In genomic region chr3:52644178-52645128, GRCm38 (mm10) we compare ENCODE assay signal across 8 mouse cellular contexts.
A peak's percentile ranks its signal among the peaks of the same experiment; 100 is the strongest.
DNase-seq lines count a peak whose midpoint lies in the region; ATAC-seq and TF ChIP-seq lines count a peak whose summit lies in the region.

No protein-coding gene starts in this region.

- H3K9ac ChIP-seq in lung, postnatal 0 days (replicated peaks; ENCODE audit: low read depth) = no peak overlapping the region
- H3K9ac ChIP-seq in hindbrain, embryonic 13.5 days = peak overlapping the region; percentile 24
- H3K9ac ChIP-seq in neural tube, embryonic 12.5 days = 0 out of 2 replicates have a peak overlapping the region, but pooled peaks have one; percentile 13

- no peak overlapping the region for H3K4me3 ChIP-seq in lung, postnatal 0 days (ENCODE audit: low read depth, low read length)
- H3K4me3 ChIP-seq in hindbrain, embryonic 13.5 days = no peak overlapping the region
- H3K4me3 ChIP-seq in neural tube, embryonic 12.5 days = no peak overlapping the region

- no peak overlapping the region for H3K4me2 ChIP-seq in lung, postnatal 0 days (replicated peaks; ENCODE audit: low read depth, low read length)
- H3K4me2 ChIP-seq in hindbrain, embryonic 13.5 days = no peak overlapping the region
- H3K4me2 ChIP-seq in neural tube, embryonic 12.5 days (replicated peaks) = peak overlapping the region; percentile 38

- peak; percentile 22 for DNase-seq in cerebellum, adult 9-11 months
- peak; percentile 34 for DNase-seq in lung, postnatal 0 days (ENCODE audit: low spot score)
- DNase-seq in lung, postnatal 14 days = no peak
- no peak for DNase-seq in yolk sac, embryonic 10.5 days (ENCODE audit: low spot score)
- DNase-seq in adrenal gland, postnatal 10 days = no peak

- TF ChIP-seq EP300 in lung, postnatal 0 days (IDR thresholded peaks at IDR 0.05) = no peak; the same call in 1 of the 2 replicates

- no peak for TF ChIP-seq CTCF in lung, postnatal 0 days (IDR thresholded peaks at IDR 0.05)

- no peaks in the 10 kb centered on the region for H3K36me3 ChIP-seq in lung, postnatal 0 days (ENCODE audit: insufficient read depth, low read length)
- no peaks in the 10 kb centered on the region for H3K36me3 ChIP-seq in hindbrain, embryonic 13.5 days
- H3K36me3 ChIP-seq in neural tube, embryonic 12.5 days = no peaks in the 10 kb centered on the region

- ATAC-seq in cerebellum, adult (ENCODE audit: insufficient number of reproducible peaks, low FRiP score, low TSS enrichment) = no peak
- peak; percentile 31; the same call in 1 of the 2 replicates for ATAC-seq in lung, postnatal 0 days
- peak; percentile 57 for ATAC-seq in hindbrain, embryonic 13.5 days (ENCODE audit: low FRiP score)
- ATAC-seq in neural tube, embryonic 12.5 days (ENCODE audit: low FRiP score, low read depth) = peak; percentile 59

- H3K27me3 ChIP-seq in lung, postnatal 0 days (replicated peaks; ENCODE audit: insufficient read depth, low read length) = no peaks in the 10 kb centered on the region
- H3K27me3 ChIP-seq in hindbrain, embryonic 13.5 days = peaks cover 21% of the 10 kb centered on the region
- H3K27me3 ChIP-seq in neural tube, embryonic 12.5 days (replicated peaks) = no peaks in the 10 kb centered on the region

- H3K4me1 ChIP-seq in lung, postnatal 0 days (ENCODE audit: insufficient read depth, low read depth, low read length) = no peaks in the 10 kb centered on the region
- H3K4me1 ChIP-seq in hindbrain, embryonic 13.5 days (replicated peaks) = peaks cover 33% of the 10 kb centered on the region
- peaks cover 24% of the 10 kb centered on the region for H3K4me1 ChIP-seq in neural tube, embryonic 12.5 days

- WGBS in lung, postnatal 0 days = 31% methylated on average over 16 of the region's 16 CpGs
- 16% methylated on average over 16 of the region's 16 CpGs for WGBS in hindbrain, embryonic 13.5 days
- 19% methylated on average over 16 of the region's 16 CpGs for WGBS in neural tube, embryonic 12.5 days

- H3K9me3 ChIP-seq in lung, postnatal 0 days (ENCODE audit: low read length) = no peaks in the 10 kb centered on the region
- no peaks in the 10 kb centered on the region for H3K9me3 ChIP-seq in hindbrain, embryonic 13.5 days
- no peaks in the 10 kb centered on the region for H3K9me3 ChIP-seq in neural tube, embryonic 12.5 days

- H3K27ac ChIP-seq in lung, postnatal 0 days (ENCODE audit: low read length) = no peak overlapping the region
- H3K27ac ChIP-seq in hindbrain, embryonic 13.5 days = peak overlapping the region; percentile 81
- peak overlapping the region; percentile 42; the same call in 1 of the 2 replicates for H3K27ac ChIP-seq in neural tube, embryonic 12.5 days

Comparison
In these comparisons a context has a peak if more than half of its experiments do, and no peak if none do; other contexts are left out.
1. DNase-seq: peak in cerebellum, adult 9-11 months (single experiment) and lung, postnatal 0 days (single experiment); none in lung, postnatal 14 days (single experiment), yolk sac, embryonic 10.5 days (single experiment) and adrenal gland, postnatal 10 days (single experiment).